Mouse (Mus musculus): ENCODE data around the gene Klrc1.
"Not testable (repeated sequence)": the region's sequence is repeated elsewhere in the genome, so short reads cannot be mapped to it uniquely, and the experiment has no call there.

Klrc1 gene

DNA sequence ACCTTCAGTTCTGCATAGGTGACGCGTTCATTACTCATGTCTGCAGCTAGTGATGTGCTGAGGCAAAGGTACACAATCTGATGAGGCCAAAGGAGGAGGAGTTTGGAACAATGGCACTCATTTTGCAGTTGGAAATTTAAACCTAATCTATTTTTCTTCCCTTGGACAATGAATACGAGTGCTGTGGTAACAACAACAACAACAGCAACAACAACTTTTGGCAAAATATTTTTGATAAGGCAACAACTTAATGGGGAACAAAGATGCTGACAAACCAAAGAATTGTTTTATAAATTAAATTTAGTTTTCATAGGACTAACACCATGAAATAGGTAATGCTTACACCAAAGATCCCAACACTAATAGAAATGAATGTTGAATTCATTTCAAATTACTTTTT, at the start of gene Klrc1:
TSS of gene Klrc1 (minus strand) at position 101 of the 400 bp plus-strand sequence.
- no peak for DNase-seq (ENCODE audit: low spot score)

DNA sequence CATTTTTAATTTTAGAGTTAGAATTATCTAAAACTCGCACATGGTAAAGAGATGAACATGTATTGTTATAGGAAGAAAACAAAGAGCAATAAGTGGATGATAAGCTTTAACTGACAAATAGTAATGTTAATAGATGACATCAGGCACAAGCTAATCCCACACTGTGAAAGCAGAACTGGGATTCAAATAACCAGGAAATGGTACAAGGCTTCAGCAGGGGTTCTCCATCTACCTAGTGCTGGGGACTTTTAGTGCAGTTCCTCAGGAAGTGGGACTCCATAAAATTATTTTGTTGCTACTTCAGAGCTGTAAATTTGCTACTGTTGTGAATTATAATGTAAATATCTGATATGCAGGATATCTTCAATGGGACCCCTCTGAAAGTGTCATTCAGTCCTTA, 48.5 kb upstream of the Klrc1 start:
- DNase-seq (ENCODE audit: low spot score), result no peak

DNA sequence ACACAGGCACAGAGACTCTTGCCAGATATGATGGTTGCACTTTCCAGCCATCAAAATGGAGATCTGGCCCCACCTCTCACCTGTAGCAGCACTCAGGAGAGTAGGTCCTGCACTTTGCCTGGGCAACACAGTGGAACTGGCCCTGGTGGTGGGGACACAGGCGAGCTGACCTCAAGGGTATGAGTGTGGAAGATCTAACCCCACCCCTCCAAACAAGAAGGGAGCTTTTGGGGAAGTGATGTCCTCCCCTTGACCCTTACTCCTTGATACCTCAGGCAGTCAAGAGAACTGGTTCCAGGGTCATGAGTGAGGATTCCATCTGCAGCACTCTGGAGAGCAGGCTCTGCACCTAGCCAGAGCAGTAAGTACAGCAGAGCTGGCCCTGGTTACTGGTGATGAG, 42.6 kb upstream of the Klrc1 start:
- DNase-seq (ENCODE audit: low spot score), result no peak

DNA sequence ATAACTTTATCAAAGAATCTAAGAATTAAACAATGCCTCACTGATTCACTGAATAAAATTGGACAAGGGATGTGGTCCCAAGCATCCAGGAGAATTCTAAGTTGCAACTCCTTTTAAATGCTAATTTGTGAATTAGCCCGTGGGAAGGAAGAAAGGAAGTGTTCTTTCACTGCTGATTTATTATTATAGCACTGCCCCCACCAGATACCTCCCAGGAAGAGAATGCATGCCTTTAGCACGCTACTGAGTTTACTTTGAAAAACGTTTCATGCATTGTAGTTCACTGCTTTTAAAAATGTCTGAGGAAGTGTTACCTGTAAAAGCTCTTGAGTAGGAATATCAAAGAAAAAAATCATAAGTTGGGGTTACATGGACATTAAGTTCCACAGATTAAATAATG, 41.7 kb upstream of the Klrc1 start:
- no peak for DNase-seq (ENCODE audit: low spot score)

DNA sequence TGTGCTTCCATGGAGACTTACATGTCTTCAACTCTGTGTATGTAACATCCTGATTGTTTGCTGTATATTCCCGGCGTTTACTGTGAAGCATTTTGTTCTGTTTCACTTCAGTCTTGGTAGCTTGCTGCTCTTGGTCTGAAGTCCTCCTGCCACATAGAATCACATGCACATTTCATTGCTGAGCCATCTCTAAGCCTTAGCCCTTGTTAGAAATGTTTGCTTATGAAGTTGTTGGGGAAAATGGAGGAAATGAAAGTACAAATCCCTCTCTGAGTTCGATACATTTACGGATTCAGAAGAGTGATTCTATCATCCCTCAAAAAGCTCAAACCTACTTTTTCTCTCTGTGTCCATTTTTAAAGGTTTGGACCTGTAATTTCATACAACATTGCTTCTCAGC, 38.3 kb upstream of the Klrc1 start, which contains the start of gene Klri1:
TSS of gene Klri1 (minus strand) at position 101 of the 400 bp plus-strand sequence.
- DNase-seq (ENCODE audit: low spot score), result no peak

DNA sequence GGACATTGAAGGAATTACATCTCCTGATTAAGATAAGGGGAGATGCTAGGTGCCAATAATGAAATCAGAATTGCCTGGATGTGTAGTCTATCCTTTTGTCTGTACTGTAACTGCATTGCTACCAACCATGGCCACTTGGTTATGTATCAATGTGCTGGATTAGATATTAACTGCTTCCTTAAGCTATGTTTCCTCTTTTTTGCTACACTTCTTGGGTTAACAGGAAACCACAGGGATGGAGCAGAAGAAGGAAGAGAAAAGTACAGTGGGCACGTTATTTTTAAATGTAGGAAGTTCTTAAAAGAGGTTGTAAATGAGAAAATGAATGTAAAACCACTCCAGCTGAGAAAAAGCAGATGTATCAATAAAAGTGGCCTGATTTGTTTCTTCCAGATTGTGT, 34.8 kb upstream of the Klrc1 start:
- DNase-seq (ENCODE audit: low spot score), result no peak

DNA sequence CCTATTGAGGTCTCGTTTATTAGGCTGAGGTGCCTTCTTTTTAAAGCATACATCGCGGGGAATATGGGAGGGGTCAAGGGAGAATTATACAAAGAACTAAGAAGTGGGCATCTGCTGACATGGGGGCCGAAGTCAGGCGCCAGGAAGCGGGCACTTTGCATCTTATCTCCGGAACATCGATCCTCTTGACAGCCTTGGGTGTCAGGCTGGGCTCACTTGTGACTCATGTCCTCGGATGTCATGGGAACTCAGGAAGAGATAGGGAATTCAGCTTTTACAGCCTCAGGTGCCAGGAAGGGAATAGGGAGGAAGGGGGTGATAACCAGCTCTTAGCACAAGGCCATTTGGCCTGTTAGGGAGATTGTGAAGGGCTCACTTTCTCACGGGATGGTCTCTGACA, 12.7 kb upstream of the Klrc1 start:
- DNase-seq (ENCODE audit: low spot score), result not testable (repeated sequence)

DNA sequence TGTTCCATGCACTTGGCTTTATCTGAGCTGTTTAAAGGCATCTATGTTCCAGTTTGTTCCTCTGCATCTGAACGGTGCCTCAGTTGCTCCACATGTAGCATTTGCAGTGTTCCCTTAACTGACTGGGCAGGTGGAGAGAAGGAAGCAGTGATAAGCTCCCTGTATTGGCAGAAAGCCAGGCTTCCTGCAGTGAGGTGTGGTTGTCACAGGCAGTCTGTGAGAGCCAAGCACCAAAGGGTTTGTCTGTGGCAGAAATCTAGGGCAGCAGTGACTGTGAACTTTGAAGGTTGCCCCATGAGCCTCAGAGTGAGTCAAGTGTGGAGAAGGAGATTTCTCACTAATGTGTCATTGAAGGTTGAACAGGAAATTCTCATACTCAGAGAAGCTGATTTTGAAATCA, 1.6 kb upstream of the Klrc1 start:
- DNase-seq (ENCODE audit: low spot score), result peak; percentile 68

DNA sequence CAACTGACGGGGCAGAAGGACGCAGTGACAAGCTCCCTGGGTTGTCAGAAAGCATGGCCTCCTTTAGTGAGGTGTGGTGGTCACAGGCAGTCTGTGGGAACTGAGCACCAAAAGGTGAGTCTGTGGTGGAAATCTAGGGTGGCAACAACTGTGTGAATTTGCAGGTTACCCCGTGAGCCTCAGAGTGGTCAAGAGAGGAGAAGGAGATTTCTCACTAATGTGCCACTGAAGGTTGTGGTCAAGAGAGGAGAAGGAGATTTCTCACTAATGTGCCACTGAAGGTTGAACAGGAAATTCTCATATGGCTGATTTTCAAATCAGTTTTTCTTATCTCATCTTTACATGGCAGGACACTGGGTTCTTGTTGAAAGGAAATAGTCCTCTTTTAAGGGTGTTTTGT, 17.5 kb downstream of the Klrc1 start:
- not testable (repeated sequence) for DNase-seq (ENCODE audit: low spot score)

DNA sequence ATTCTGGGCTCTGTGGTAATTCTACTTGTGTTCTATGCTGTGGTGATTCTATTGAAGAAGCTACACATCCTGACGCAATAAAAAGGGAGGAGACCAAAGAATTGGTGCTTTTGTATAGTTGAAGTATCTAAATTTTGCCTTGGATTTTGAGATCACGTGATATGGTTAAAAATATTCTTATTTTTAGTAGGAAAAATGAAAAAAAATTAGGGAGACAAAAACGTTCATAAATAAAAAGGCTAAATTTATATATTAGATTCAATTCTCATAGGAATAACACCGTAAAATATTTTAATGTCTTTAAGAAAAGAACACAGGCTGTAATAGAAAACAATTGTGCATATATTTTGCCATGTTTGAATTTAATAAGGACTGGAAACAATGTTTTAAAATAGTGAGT, 18.2 kb downstream of the Klrc1 start, which contains the start of gene Klrc2:
TSS of gene Klrc2 (minus strand) at position 101 of the 400 bp plus-strand sequence.
- DNase-seq (ENCODE audit: low spot score), result not testable (repeated sequence)

DNA sequence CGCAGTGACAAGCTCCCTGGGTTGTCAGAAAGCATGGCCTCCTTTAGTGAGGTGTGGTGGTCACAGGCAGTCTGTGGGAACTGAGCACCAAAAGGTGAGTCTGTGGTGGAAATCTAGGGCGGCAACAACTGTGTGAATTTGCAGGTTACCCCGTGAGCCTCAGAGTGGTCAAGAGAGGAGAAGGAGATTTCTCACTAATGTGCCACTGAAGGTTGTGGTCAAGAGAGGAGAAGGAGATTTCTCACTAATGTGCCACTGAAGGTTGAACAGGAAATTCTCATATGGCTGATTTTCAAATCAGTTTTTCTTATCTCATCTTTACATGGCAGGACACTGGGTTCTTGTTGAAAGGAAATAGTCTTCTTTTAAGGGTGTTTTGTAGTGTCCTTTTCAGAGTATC, 34.7 kb downstream of the Klrc1 start:
- DNase-seq (ENCODE audit: low spot score), result not testable (repeated sequence)

DNA sequence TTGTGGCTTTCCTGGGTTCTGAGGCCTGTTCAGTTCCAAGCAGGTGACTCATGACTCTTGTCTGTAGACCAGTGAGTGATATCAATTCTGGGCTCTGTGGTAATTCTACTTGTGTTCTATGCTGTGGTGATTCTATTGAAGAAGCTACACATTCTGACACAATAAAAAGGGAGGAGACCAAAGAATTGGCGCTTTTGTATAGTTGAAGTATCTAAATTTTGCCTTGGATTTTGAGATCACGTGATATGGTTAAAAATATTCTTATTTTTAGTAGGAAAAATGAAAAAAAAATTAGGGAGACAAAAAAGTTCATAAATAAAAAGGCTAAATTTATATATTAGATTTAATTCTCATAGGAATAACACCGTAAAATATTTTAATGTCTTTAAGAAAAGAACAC, 35.5 kb downstream of the Klrc1 start, which contains the start of gene Klrc3:
TSS of gene Klrc3 (minus strand) at position 101 of the 400 bp plus-strand sequence.
- not testable (repeated sequence) for DNase-seq (ENCODE audit: low spot score)

DNA sequence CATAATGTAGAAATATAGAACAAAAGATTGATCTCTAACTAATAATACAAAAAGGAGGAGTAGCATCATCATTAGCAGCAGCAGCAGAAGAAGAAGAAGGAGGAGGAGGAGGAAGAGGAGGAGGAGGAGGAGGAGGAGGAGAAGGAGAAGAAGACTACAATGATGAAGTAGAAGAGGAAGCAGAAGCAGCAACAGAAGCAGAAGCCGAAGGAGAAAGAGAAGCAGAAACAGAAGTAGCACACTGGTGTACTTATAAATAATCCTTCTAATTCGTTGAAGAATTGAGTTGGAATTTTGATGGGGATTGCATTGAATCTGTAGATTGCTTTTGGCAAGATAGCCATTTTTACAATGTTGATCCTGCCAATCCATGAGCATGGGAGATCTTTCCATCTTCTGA, 47.7 kb downstream of the Klrc1 start:
- DNase-seq (ENCODE audit: low spot score), result not testable (repeated sequence)

DNA sequence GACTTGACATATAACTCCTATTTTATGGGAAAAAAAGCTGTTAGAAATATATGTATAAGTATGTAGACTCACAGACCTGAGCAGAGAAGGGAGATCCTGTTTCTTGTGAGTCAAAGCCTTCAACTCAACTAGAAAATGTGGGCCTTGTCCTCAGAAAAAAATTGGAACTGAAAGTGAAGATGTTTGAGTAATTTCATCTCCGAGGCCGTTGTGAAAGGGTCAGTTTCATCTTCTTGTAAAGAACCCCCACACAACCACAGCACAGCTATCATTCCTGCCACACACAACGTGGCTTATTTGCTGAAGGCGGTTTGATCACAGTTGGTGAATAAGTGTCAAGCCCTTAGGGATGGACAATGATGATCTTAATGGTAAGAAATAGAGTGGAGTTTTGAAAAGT, 55.0 kb downstream of the Klrc1 start, which contains the start of gene Klrk1:
TSS of gene Klrk1 (minus strand) at position 130 of the 400 bp plus-strand sequence.
- DNase-seq (ENCODE audit: low spot score), result no peak

Measured in T-cell, adult 2 months (primary cell).